Mouse (Mus musculus): ENCODE measurements around the gene Majin. TPM values are rescaled to one million over a fixed set of nuclear protein-coding genes. Genes with fewer than 3 reads are reported as not detected.

Majin gene
- polyA plus RNA-seq, 1 experiment from 2014 or later = not detected

DNA sequence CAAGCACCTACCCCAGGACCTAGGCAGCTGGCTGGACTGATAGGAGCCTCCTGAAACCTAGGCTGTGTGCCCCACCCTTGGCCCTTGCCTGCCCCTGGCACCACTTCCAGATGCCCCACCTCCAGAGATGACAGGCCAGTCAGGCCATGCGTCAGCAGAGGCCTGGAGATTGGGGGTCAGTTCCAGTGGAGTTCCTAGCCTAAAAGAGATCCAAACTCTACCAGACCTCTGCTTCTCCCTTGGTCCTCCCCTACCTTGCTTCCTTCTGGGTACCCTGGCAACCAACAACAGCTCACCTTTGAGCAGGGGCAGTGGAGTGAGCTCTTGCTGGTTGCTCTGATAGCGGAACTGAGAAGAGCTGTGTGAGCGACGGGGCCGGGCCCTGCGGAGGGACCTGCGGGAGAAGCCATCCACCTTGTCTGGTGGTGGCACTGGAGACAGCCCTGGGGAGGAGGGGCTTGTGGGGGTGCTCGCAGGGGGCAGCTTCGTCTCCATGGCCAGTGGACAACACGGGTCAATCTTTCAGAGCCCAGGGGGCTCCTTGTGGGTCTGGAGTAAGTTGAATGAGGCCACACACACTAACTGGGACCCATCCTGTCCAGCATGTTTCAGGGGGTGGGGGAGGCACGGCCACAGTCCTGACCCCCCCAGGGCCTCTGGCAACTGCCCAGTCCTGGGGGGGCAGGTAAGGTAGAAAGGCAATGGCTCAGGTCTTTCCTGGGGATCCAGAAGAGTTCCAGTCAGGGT, 50.3 kb downstream of the Majin start:
- Histone ChIP-seq H3K9me3 (ENCODE audit: control insufficient read depth, low read length) (no peaks in the 10 kb centered on the region), H3K4me2 (ENCODE audit: low read length) (peak overlapping the region; percentile 57), H3K9ac (ENCODE audit: low read length) (peak overlapping the region; percentile 57; the same call in 1 of the 2 replicates), H3K27ac (ENCODE audit: low read depth) (no peak overlapping the region), H3K4me1 (replicated peaks; ENCODE audit: control insufficient read depth, insufficient read depth, low read length) (peaks cover 15% of the 10 kb centered on the region), H3K27me3 (replicated peaks; ENCODE audit: control insufficient read depth, insufficient read depth, low read length) (no peaks in the 10 kb centered on the region), H3K4me3 (ENCODE audit: low read depth, low read length) (peak overlapping the region; percentile 61), H3K36me3 (ENCODE audit: control insufficient read depth, insufficient read depth, low read length) (peaks cover 35% of the 10 kb centered on the region)
- DNase-seq (ENCODE audit: low spot score) = no peak
- WGBS = 73% methylated on average over 11 of the region's 11 CpGs
- ATAC-seq (replicated peaks; ENCODE audit: low FRiP score, low TSS enrichment, low read depth) = no peak

DNA sequence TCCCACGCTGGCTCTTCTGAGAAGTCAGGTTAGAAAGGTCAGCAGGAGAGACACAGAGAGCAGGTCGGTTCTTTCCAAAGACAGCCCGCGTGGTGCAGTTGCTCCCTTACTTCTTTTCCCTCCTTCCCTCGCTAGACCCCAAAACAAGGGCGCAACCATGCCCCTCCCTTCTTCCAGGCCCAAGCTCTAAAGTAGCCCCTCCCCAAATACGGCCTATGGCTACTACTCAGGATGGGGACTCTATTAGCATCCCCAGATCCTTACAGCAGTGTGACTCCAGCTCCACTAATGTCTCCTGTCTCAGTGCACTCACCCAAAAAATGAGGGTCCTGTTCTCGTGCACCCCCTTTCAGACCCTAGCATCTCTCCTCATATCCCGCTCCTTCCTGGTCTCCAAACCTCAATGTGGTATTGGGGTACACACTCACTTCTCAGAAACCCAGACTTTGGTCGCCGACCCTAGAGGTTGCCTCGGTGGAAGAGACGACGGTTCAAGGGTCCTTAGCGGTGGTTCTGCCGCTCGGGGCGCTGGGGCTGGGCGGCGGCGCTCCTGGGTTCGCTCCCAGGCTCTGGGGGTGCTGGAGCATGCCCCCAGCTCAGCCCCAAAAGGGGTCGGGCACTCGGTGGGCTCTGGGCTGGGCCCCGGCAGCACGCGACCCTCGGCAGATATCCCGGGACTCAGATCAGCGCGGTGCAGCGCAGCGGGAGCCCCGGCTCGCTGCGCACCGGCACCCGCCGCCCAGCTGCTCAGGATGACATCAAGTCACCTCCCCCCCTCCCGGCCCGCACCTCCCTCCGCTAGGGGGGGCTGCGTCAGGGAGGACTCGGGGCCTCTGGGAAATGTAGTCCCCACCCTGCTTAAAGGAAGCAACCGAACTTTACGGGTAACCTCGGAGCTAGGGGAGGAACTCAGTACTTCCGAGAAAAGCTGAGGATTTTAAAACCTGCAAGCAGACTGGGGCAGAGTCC, 51.2 kb downstream of the Majin start, which contains the start of gene Ppp2r5b:
Gene Ppp2r5b (minus strand): TSS at position 789 of the 969 bp plus-strand sequence.
- H3K27me3 ChIP-seq (replicated peaks; ENCODE audit: control insufficient read depth, insufficient read depth, low read length) = no peaks in the 10 kb centered on the region
- H3K9ac ChIP-seq (ENCODE audit: low read length) = peak within 1 kb of the TSS; percentile 57
- 3% methylated on average over 48 of the region's 48 CpGs for WGBS
- H3K9me3 ChIP-seq (ENCODE audit: control insufficient read depth, low read length) = no peaks in the 10 kb centered on the region
- DNase-seq (ENCODE audit: low spot score) = peak; percentile 96
- H3K27ac ChIP-seq (ENCODE audit: low read depth) = peak within 1 kb of the TSS; percentile 91
- peak within 1 kb of the TSS; percentile 57 for H3K4me2 ChIP-seq (ENCODE audit: low read length)
- peaks cover 29% of the 10 kb centered on the region for H3K36me3 ChIP-seq (ENCODE audit: control insufficient read depth, insufficient read depth, low read length)
- peak; percentile 89 for ATAC-seq (replicated peaks; ENCODE audit: low FRiP score, low TSS enrichment, low read depth)
- peaks cover 15% of the 10 kb centered on the region for H3K4me1 ChIP-seq (replicated peaks; ENCODE audit: control insufficient read depth, insufficient read depth, low read length)
- peak within 1 kb of the TSS; percentile 61 for H3K4me3 ChIP-seq (ENCODE audit: low read depth, low read length)

DNA sequence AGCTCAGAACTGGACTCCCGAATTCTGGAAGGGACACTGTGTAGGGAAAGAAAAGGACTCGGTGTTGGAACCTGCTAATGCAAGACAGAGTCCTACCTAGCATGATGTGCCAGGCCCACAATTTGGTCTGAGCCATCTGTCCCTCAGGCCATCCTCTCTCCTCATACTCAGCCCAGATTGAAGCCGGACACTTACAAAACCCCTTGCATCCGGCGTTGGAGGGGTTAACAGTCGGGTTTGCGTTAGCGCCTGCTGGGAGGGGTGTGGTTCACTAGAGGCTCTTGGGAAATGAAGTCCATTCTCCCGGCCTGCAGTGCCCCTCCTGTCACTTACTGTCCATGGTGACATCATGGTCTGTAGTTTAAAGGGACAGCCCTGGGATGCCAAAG, 51.9 kb downstream of the Majin start:
- Histone ChIP-seq H3K9me3 (ENCODE audit: control insufficient read depth, low read length) (no peaks in the 10 kb centered on the region), H3K9ac (ENCODE audit: low read length) (peak overlapping the region; percentile 57), H3K27ac (ENCODE audit: low read depth) (peak overlapping the region; percentile 91), H3K27me3 (replicated peaks; ENCODE audit: control insufficient read depth, insufficient read depth, low read length) (no peaks in the 10 kb centered on the region), H3K4me1 (replicated peaks; ENCODE audit: control insufficient read depth, insufficient read depth, low read length) (peaks cover 15% of the 10 kb centered on the region), H3K4me3 (ENCODE audit: low read depth, low read length) (peak overlapping the region; percentile 61), H3K36me3 (ENCODE audit: control insufficient read depth, insufficient read depth, low read length) (peaks cover 22% of the 10 kb centered on the region; the same call in 1 of the 2 replicates), H3K4me2 (ENCODE audit: low read length) (peak overlapping the region; percentile 57)
- DNase-seq (ENCODE audit: low spot score) = peak; percentile 90
- 0% methylated on average over 9 of the region's 9 CpGs for WGBS
- peak; percentile 83 for ATAC-seq (replicated peaks; ENCODE audit: low FRiP score, low TSS enrichment, low read depth)

DNA sequence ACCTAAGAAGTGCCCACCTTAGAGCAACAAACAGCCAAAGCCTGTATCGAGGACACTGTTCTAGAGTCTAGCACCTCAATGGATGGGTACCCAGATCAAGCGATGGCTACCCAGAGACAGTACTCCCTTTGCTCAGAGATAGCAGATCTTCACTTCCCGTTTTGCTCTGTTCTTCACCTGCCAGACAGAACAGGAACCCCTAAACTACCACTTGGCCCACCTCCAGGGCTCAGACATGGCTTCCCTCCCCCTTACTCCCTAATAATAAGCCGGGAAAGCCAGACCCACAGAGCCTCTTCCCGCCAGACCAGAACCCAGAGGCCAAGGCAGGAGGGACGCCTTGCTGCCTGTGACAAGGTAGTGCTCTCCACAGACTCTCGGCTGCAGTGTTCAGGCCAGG, 52.7 kb downstream of the Majin start:
- Histone ChIP-seq H3K4me1 (replicated peaks; ENCODE audit: control insufficient read depth, insufficient read depth, low read length) (peaks cover 15% of the 10 kb centered on the region), H3K9me3 (ENCODE audit: control insufficient read depth, low read length) (no peaks in the 10 kb centered on the region), H3K27ac (ENCODE audit: low read depth) (no peak overlapping the region), H3K36me3 (ENCODE audit: control insufficient read depth, insufficient read depth, low read length) (peaks cover 14% of the 10 kb centered on the region; the same call in 1 of the 2 replicates), H3K4me3 (ENCODE audit: low read depth, low read length) (no peak overlapping the region), H3K27me3 (replicated peaks; ENCODE audit: control insufficient read depth, insufficient read depth, low read length) (no peaks in the 10 kb centered on the region), H3K4me2 (ENCODE audit: low read length) (no peak overlapping the region), H3K9ac (ENCODE audit: low read length) (no peak overlapping the region)
- 73% methylated on average over 7 of the region's 7 CpGs for WGBS
- ATAC-seq (replicated peaks; ENCODE audit: low FRiP score, low TSS enrichment, low read depth) (no peak), DNase-seq (ENCODE audit: low spot score) (no peak)

DNA sequence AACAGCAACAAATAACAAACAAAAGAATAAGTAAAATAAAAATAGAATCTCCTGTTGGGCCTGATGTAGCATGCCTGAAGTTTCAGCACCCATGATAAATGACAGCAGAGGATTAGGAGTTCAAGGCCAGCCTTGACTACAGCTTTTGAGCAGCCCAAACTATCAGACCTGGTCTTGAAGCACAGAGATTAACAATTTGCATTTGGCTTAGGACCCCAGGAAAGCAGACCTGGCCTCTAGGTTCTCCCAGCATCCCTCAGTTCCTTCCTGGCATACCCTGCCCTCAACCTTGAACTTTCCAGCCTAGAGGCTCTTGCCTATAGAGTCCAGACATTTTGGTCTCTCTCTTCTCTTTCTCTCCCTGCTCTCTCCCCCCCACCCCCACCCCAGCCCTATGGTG, 54.6 kb downstream of the Majin start:
- Histone ChIP-seq H3K27me3 (replicated peaks; ENCODE audit: control insufficient read depth, insufficient read depth, low read length) (no peaks in the 10 kb centered on the region), H3K4me2 (ENCODE audit: low read length) (no peak overlapping the region), H3K9ac (ENCODE audit: low read length) (no peak overlapping the region), H3K4me3 (ENCODE audit: low read depth, low read length) (no peak overlapping the region), H3K36me3 (ENCODE audit: control insufficient read depth, insufficient read depth, low read length) (no peaks in the 10 kb centered on the region), H3K4me1 (replicated peaks; ENCODE audit: control insufficient read depth, insufficient read depth, low read length) (peaks cover 24% of the 10 kb centered on the region), H3K27ac (ENCODE audit: low read depth) (no peak overlapping the region), H3K9me3 (ENCODE audit: control insufficient read depth, low read length) (no peaks in the 10 kb centered on the region)
- ATAC-seq (replicated peaks; ENCODE audit: low FRiP score, low TSS enrichment, low read depth) = no peak
- DNase-seq (ENCODE audit: low spot score) = no peak

DNA sequence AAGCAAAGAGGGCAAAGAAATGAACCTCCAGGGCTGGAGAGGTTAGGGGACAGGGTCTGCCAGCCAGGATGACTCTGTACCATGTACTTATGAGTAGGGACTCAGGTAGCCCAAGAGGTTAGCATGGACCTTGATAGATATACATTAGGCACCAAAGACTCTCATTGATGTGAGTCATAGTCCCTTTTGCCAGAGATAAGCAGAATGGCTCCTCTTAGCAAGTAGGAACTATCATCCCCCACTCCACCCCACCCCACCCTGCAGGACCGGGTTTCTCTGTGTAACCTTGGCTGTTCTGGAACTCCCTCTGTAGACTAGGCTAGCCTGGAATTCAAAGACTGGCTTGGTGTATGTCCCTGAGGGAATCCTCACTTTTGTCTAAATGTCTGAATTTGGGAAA, 55.9 kb downstream of the Majin start:
- ATAC-seq (replicated peaks; ENCODE audit: low FRiP score, low TSS enrichment, low read depth) = no peak
- H3K27me3 ChIP-seq (replicated peaks; ENCODE audit: control insufficient read depth, insufficient read depth, low read length) = no peaks in the 10 kb centered on the region
- peaks cover 14% of the 10 kb centered on the region for H3K4me1 ChIP-seq (replicated peaks; ENCODE audit: control insufficient read depth, insufficient read depth, low read length)
- no peak overlapping the region for H3K9ac ChIP-seq (ENCODE audit: low read length)
- peaks cover 8% of the 10 kb centered on the region for H3K36me3 ChIP-seq (ENCODE audit: control insufficient read depth, insufficient read depth, low read length)
- H3K4me2 ChIP-seq (ENCODE audit: low read length) = no peak overlapping the region
- no peak overlapping the region for H3K4me3 ChIP-seq (ENCODE audit: low read depth, low read length)
- no peak for DNase-seq (ENCODE audit: low spot score)
- no peak overlapping the region for H3K27ac ChIP-seq (ENCODE audit: low read depth)
- WGBS = 57% methylated on average over 1 of the region's 1 CpGs
- H3K9me3 ChIP-seq (ENCODE audit: control insufficient read depth, low read length) = no peaks in the 10 kb centered on the region

DNA sequence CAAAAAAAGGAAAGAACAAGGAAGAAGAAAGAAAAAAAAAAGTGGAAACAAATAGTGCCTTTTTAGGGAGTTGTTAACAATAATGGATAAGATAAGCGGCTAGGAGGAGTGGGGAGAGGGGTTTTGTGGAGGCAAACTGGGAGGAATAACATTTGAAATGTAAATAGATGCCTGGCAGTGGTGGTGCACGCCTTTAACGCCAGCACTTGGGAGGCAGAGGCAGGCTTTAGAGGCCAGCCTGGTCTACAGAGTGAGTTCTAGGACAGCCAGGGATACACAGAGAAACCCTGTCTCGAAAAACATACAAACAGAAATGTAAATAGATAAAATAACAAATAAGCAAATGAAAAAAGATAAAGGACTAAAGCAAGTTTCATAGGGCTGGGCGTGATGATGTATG, 56.5 kb downstream of the Majin start:
- DNase-seq (ENCODE audit: low spot score) = no peak
- 28% methylated on average over 5 of the region's 5 CpGs for WGBS
- ATAC-seq (replicated peaks; ENCODE audit: low FRiP score, low TSS enrichment, low read depth) = no peak
- Histone ChIP-seq H3K9me3 (ENCODE audit: control insufficient read depth, low read length) (no peaks in the 10 kb centered on the region), H3K9ac (ENCODE audit: low read length) (no peak overlapping the region; the same call in 1 of the 2 replicates), H3K4me2 (ENCODE audit: low read length) (peak overlapping the region; percentile 86), H3K4me3 (ENCODE audit: low read depth, low read length) (peak overlapping the region; percentile 94; the same call in 1 of the 2 replicates), H3K4me1 (replicated peaks; ENCODE audit: control insufficient read depth, insufficient read depth, low read length) (peaks cover 13% of the 10 kb centered on the region), H3K27me3 (replicated peaks; ENCODE audit: control insufficient read depth, insufficient read depth, low read length) (no peaks in the 10 kb centered on the region), H3K27ac (ENCODE audit: low read depth) (no peak overlapping the region), H3K36me3 (ENCODE audit: control insufficient read depth, insufficient read depth, low read length) (peaks cover 13% of the 10 kb centered on the region)

DNA sequence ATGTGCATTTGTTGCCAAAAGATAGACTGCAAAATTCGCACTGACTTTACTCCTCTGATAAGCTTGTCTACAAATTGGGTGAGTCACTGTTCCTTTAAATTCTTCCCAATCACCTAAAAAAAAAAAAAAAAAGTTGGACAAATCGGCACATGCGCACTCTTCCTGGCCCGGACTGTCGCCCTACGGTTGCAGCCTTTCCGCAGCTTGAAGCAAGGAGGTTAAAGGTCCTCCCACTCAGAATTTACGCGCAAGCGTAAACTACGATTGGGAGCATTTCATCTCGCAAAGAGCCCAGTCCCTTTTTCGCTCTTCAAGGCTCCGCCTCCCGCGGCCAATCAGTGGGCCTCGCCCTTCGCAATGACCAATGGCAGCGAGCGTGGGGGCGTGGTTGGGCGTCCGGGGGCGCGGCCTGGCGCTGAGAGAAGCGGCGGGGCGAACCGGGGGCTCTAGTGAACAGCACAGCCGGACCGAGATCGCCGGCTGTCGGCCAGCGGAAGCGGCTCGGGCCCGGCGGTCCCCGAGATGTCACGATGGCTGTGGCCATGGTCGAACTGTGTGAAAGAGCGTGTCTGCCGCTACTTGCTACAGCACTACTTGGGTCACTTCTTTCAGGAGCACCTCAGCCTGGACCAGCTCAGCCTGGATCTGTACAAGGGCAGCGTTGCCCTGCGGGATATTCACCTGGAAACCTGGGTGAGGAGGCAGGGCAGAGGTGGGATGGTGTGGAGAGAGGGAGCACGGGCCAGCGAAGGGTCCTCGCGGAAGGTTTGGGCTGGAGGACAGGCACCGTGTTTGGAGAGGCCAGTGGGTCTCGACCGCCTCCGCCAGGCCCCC, 57.3 kb downstream of the Majin start, which contains the start of gene Atg2a:
Gene Atg2a (plus strand): TSS at position 395 of the 834 bp plus-strand sequence.
- Histone ChIP-seq H3K4me3 (ENCODE audit: low read depth, low read length) (peak within 1 kb of the TSS; percentile 94), H3K27me3 (replicated peaks; ENCODE audit: control insufficient read depth, insufficient read depth, low read length) (no peaks in the 10 kb centered on the region), H3K9me3 (ENCODE audit: control insufficient read depth, low read length) (no peaks in the 10 kb centered on the region), H3K9ac (ENCODE audit: low read length) (peak within 1 kb of the TSS; percentile 82), H3K4me2 (ENCODE audit: low read length) (peak within 1 kb of the TSS; percentile 86), H3K36me3 (ENCODE audit: control insufficient read depth, insufficient read depth, low read length) (peaks cover 21% of the 10 kb centered on the region), H3K27ac (ENCODE audit: low read depth) (peak within 1 kb of the TSS; percentile 62), H3K4me1 (replicated peaks; ENCODE audit: control insufficient read depth, insufficient read depth, low read length) (peaks cover 10% of the 10 kb centered on the region)
- ATAC-seq (replicated peaks; ENCODE audit: low FRiP score, low TSS enrichment, low read depth) = peak; percentile 87
- under 1% methylated on average over 55 of the region's 55 CpGs for WGBS
- peak; percentile 98 for DNase-seq (ENCODE audit: low spot score)
